Mouse (Mus musculus) ES-E14 (cell line): Measurements from ENCODE around the gene Srsf3. TPM values are rescaled to one million over a fixed set of nuclear protein-coding genes. Genes with fewer than 3 reads are reported as not detected.
"Not testable (repeated sequence)": the region's sequence is repeated elsewhere in the genome, so short reads cannot be mapped to it uniquely, and the experiment has no call there.

ENCODE experiments used
- DNase-seq: peaks from one replicate; pipeline ENCODE4 v3.0.0-alpha.2; 2013; ENCODE audit warnings: low read depth, low spot score
- H3K27ac ChIP-seq: 2 replicates; pipeline ENCODE4 v1.5.1; 2012; ENCODE audit warnings: low read depth, mild to moderate bottlenecking, low read length, moderate library complexity, mixed read lengths; ENCODE audit not compliant: poor library complexity, insufficient read depth, severe bottlenecking
- H3K36me3 ChIP-seq: 2 replicates; pipeline ENCODE4 v1.6.1; 2012; ENCODE audit warnings: mild to moderate bottlenecking, low read length, moderate library complexity, mixed read lengths; ENCODE audit not compliant: control insufficient read depth, poor library complexity, insufficient read depth, severe bottlenecking
- H3K4me1 ChIP-seq, 2 experiments: fragments of 150-350 bp in 1 of 2; sonication (generic) in 1 of 2; 2 replicates each; pipeline ENCODE4 v1.6.1; 2012; ENCODE audit warnings: low read length in 2 of 2, mild to moderate bottlenecking in 1 of 2, mixed read lengths in 1 of 2; ENCODE audit not compliant: control insufficient read depth in 2 of 2, insufficient read depth in 2 of 2, poor library complexity in 1 of 2
- H3K4me3 ChIP-seq, 2 experiments: fragments of 150-350 bp in 1 of 2; sonication (generic) in 1 of 2; 2 replicates each; pipeline ENCODE4 v1.5.1; 2012; ENCODE audit warnings: low read length in 2 of 2, low read depth in 1 of 2, mild to moderate bottlenecking in 1 of 2, mixed read lengths in 1 of 2; ENCODE audit not compliant: insufficient read depth in 1 of 2, poor library complexity in 1 of 2, severe bottlenecking in 1 of 2
- H3K9ac ChIP-seq: 2 replicates; pipeline ENCODE4 v1.6.1; 2012; ENCODE audit warnings: low read depth, mild to moderate bottlenecking, low read length, mixed read lengths; ENCODE audit not compliant: poor library complexity, insufficient read depth, severe bottlenecking
- H3K9me3 ChIP-seq: fragments of 150-350 bp; sonication (generic); 2 replicates; pipeline ENCODE4 v1.6.1; 2012; ENCODE audit warnings: low read depth, mild to moderate bottlenecking, low read length; ENCODE audit not compliant: control insufficient read depth, insufficient read depth
- CHD2 ChIP-seq: IDR thresholded peaks from 2 replicates; pipeline ENCODE4 v1.6.1; 2014; ENCODE audit warnings: mild to moderate bottlenecking, low read depth, low read length, inconsistent platforms
- HCFC1 ChIP-seq: IDR thresholded peaks from 2 replicates; pipeline ENCODE4 v1.6.1; 2012; ENCODE audit warnings: low read length, inconsistent platforms, borderline replicate concordance; ENCODE audit not compliant: insufficient read depth
- MAFK ChIP-seq: IDR thresholded peaks from 2 replicates; pipeline ENCODE4 v1.6.1; 2014; ENCODE audit warnings: mild to moderate bottlenecking, low read depth, low read length, inconsistent platforms; ENCODE audit not compliant: insufficient read depth
- ZC3H11A ChIP-seq: IDR thresholded peaks from 2 replicates; pipeline ENCODE4 v1.6.1; 2012; ENCODE audit warnings: low read depth, mild to moderate bottlenecking, inconsistent platforms, low read length, borderline replicate concordance
- ZNF384 ChIP-seq: IDR thresholded peaks from 2 replicates; pipeline ENCODE4 v1.6.1; 2012; ENCODE audit warnings: low read depth, low read length, inconsistent platforms
- in situ Hi-C, 2 experiments: fragments of 600-800 bp; cut with MboI; formaldehyde crosslinking; loops; one replicate each; pipeline ENCODE4 v1.15.1; 2025; ENCODE audit warnings: low sequenced_read_pairs in 2 of 2, inconsistent platforms in 1 of 2; ENCODE audit not compliant: unreplicated experiment in 2 of 2
- total RNA-seq: library from RNA; depleted of rRNA; stranded (reverse); fragments of 300-350 nt; gene quantifications from 2 replicates; pipeline ENCODE4 v1.2.3, GENCODE M21; 2012

Gene Srsf3
- total RNA-seq, 1 experiment, result 317 TPM

- Histone ChIP-seq H3K9ac (peak overlapping the region; percentile 27; the same call in 1 of the 2 replicates), H3K4me3 (peak overlapping the region; percentile 0 to 37; a peak in 3 of 4 replicates)
- in situ Hi-C loops, result no loop called here
Observed at GRCm38 (mm10) chr17:29024047-29024892, 8.2 kb upstream of the Srsf3 start.

GRCm38 (mm10) chr17:29024896-29025565 is 7.4 kb upstream of the Srsf3 start:
- no peak for TF ChIP-seq CHD2
- no peak for TF ChIP-seq MAFK
- TF ChIP-seq ZNF384, result no peak
- TF ChIP-seq HCFC1, result no peak
- no peak for TF ChIP-seq ZC3H11A
- Histone ChIP-seq H3K9ac (peak overlapping the region; percentile 39; the same call in 1 of the 2 replicates), H3K4me1 (peaks cover 0 to 14% of the 10 kb centered on the region in 2 experiments; a peak in 1 of 4 replicates), H3K4me3 (peak overlapping the region; percentile 5 to 37), H3K27ac (peak overlapping the region; percentile 78; the same call in 1 of the 2 replicates), H3K9me3 (no peaks in the 10 kb centered on the region), H3K36me3 (no peaks in the 10 kb centered on the region)
- in situ Hi-C loops, result no loop called here
- DNase-seq, result peak; percentile 86

More at GRCm38 (mm10) chr17:29024047-29024892, 8.2 kb upstream of the Srsf3 start:
- no peaks in the 10 kb centered on the region for H3K9me3 ChIP-seq
- TF ChIP-seq MAFK (no peak), HCFC1 (no peak), ZC3H11A (no peak), CHD2 (no peak; the same call in 1 of the 2 replicates), ZNF384 (peak; percentile 58; the same call in 1 of the 2 replicates)
- peaks cover 0 to 19% of the 10 kb centered on the region in 2 experiments; a peak in 2 of 4 replicates for H3K4me1 ChIP-seq
- DNase-seq, result no peak
- no peaks in the 10 kb centered on the region for H3K36me3 ChIP-seq
- H3K27ac ChIP-seq, result peak overlapping the region; percentile 78

GRCm38 (mm10) chr17:29026652-29027356 is 5.6 kb upstream of the Srsf3 start:
- TF ChIP-seq MAFK (no peak), ZNF384 (no peak), CHD2 (no peak), ZC3H11A (no peak), HCFC1 (no peak)
- no peaks in the 10 kb centered on the region for H3K9me3 ChIP-seq
- no peak overlapping the region for H3K4me3 ChIP-seq
- no peak overlapping the region; the same call in 1 of the 2 replicates for H3K9ac ChIP-seq
- H3K27ac ChIP-seq, result peak overlapping the region; percentile 55; the same call in 1 of the 2 replicates
- in situ Hi-C loops, result no loop called here
- DNase-seq, result no peak
- no peaks in the 10 kb centered on the region for H3K36me3 ChIP-seq
- peaks cover 3 to 17% of the 10 kb centered on the region in 2 experiments; a peak in 1 of 4 replicates for H3K4me1 ChIP-seq

GRCm38 (mm10) chr17:29030321-29031034 is 1.9 kb upstream of the Srsf3 start:
- Histone ChIP-seq H3K36me3 (peaks cover 9% of the 10 kb centered on the region), H3K27ac (no peak overlapping the region; the same call in 1 of the 2 replicates), H3K4me1 (peaks cover 3 to 9% of the 10 kb centered on the region in 2 experiments; a peak in 1 of 4 replicates), H3K9me3 (no peaks in the 10 kb centered on the region), H3K9ac (no peak overlapping the region), H3K4me3 (no peak overlapping the region)
- DNase-seq, result no peak
- in situ Hi-C loops, result no loop called here
- TF ChIP-seq HCFC1, result no peak
- TF ChIP-seq CHD2, result no peak
- no peak for TF ChIP-seq ZNF384
- no peak for TF ChIP-seq MAFK
- no peak for TF ChIP-seq ZC3H11A

GRCm38 (mm10) chr17:29031085-29031711 is 1.2 kb upstream of the Srsf3 start:
- in situ Hi-C loops, H3K9me3 ChIP-seq, H3K36me3 ChIP-seq, H3K4me1 ChIP-seq, DNase-seq: not testable (repeated sequence)
- peak overlapping the region; percentile 96; the same call in 1 of the 2 replicates for H3K9ac ChIP-seq
- H3K27ac ChIP-seq, result peak overlapping the region; percentile 98; the same call in 1 of the 2 replicates
- H3K4me3 ChIP-seq, result peak overlapping the region; percentile 84 to 90; a peak in 3 of 4 replicates
